Mouse (Mus musculus) megakaryocyte, embryonic 14.5 days (primary cell): ENCODE measurements at regions not wholly inside any gene's neighbourhood (a gene's known extent, or its start where the extent isn't known, plus 50 kb on each side); places are given as distances from the start of the nearest gene placed in this dataset.

ENCODE experiments used
- H3K27me3 ChIP-seq: replicated peaks from 2 replicates; pipeline ENCODE3; 2012; ENCODE audit warnings: inconsistent platforms
- H3K36me3 ChIP-seq: replicated peaks from 2 replicates; pipeline ENCODE3; 2012; ENCODE audit warnings: low read length, inconsistent platforms, mixed read lengths
- H3K4me1 ChIP-seq: 2 replicates; pipeline ENCODE4 v1.6.1; 2012; ENCODE audit warnings: inconsistent platforms
- H3K4me3 ChIP-seq: replicated peaks from 2 replicates; pipeline ENCODE3; 2012; ENCODE audit warnings: moderate library complexity, mild to moderate bottlenecking, inconsistent platforms
- H3K9me3 ChIP-seq: 2 replicates; pipeline ENCODE4 v1.6.1; 2012; ENCODE audit warnings: inconsistent platforms
- FLI1 ChIP-seq: IDR thresholded peaks from 2 replicates; pipeline ENCODE4 v1.6.1; 2012; ENCODE audit warnings: low read length, inconsistent platforms, mixed read lengths
- GATA1 ChIP-seq: IDR thresholded peaks from 3 replicates; pipeline ENCODE4 v1.6.1; 2012; ENCODE audit warnings: mixed read lengths, low read length, inconsistent platforms, borderline replicate concordance

DNA sequence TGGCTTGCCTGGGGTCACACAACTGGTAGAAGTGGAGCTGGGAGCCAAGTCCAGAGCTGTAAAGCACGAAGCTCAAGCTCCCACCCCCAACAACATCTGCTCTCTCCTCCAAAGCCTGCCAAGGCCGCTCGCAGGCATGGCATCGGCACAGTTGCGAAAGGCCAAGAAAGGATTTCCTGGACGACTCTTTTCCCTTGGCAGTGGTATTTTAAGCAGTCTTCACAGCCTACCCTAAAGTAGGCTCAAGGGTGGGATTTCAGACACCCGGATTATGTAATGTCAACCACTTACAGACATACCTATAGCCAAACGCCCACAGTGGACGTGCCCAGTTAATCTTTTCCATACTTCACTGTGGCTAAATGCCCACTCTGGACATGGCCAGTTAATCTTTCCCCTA is 162.6 kb downstream of the Inhbb start:
- Histone ChIP-seq H3K4me1 (no peaks in the 10 kb centered on the region), H3K27me3 (no peaks in the 10 kb centered on the region), H3K4me3 (no peak overlapping the region), H3K9me3 (peaks cover 74% of the 10 kb centered on the region), H3K36me3 (no peaks in the 10 kb centered on the region)
- TF ChIP-seq GATA1 (no peak), FLI1 (no peak)

- Histone ChIP-seq H3K4me3 (no peak overlapping the region), H3K27me3 (no peaks in the 10 kb centered on the region), H3K36me3 (no peaks in the 10 kb centered on the region), H3K9me3 (peaks cover 63% of the 10 kb centered on the region), H3K4me1 (no peaks in the 10 kb centered on the region)
- TF ChIP-seq FLI1: no peak
- no peak for TF ChIP-seq GATA1
Measured at GRCm38 (mm10) chr1:119256769-119257168, 165.3 kb downstream of the Inhbb start.

- TF ChIP-seq FLI1: no peak
- H3K9me3 ChIP-seq: peaks cover 62% of the 10 kb centered on the region
Measured at GRCm38 (mm10) chr1:119256097-119256473, 166.0 kb downstream of the Inhbb start.

GRCm38 (mm10) chr1:119255386-119256096 is 166.5 kb downstream of the Inhbb start:
- Histone ChIP-seq H3K27me3 (no peaks in the 10 kb centered on the region), H3K4me3 (no peak overlapping the region), H3K9me3 (peaks cover 60% of the 10 kb centered on the region), H3K36me3 (no peaks in the 10 kb centered on the region), H3K4me1 (no peaks in the 10 kb centered on the region)
- TF ChIP-seq GATA1 (no peak), FLI1 (no peak)

More at GRCm38 (mm10) chr1:119256097-119256473, 166.0 kb downstream of the Inhbb start:
- Histone ChIP-seq H3K27me3 (no peaks in the 10 kb centered on the region), H3K4me1 (no peaks in the 10 kb centered on the region), H3K36me3 (no peaks in the 10 kb centered on the region), H3K4me3 (no peak overlapping the region)

DNA sequence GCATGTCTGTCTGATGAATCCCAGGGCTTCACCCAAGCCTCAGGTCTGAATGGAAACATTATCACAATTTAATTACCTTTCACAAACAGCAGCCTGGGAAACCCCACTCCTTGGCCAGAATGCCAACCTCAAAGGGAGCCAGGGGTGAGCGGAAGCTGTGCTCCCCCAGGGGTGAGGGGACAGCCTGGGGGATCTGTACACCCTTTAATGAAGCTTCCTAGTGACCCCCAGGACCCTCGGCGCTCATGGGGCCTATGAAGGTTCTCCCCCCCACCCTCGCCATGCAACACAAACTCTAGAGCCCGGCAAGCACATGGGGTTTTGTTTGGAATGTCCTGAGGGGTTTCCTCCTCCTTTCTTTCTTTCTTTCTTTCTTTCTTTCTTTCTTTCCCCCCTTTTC is 167.1 kb downstream of the Inhbb start:
- Histone ChIP-seq H3K27me3 (no peaks in the 10 kb centered on the region), H3K9me3 (peaks cover 54% of the 10 kb centered on the region), H3K4me3 (no peak overlapping the region), H3K36me3 (no peaks in the 10 kb centered on the region), H3K4me1 (no peaks in the 10 kb centered on the region)
- TF ChIP-seq FLI1: no peak
- no peak for TF ChIP-seq GATA1

GRCm38 (mm10) chr1:119253371-119253851 is 168.6 kb downstream of the Inhbb start:
- no peak for TF ChIP-seq GATA1
- no peak for TF ChIP-seq FLI1
- Histone ChIP-seq H3K4me1 (no peaks in the 10 kb centered on the region), H3K36me3 (no peaks in the 10 kb centered on the region), H3K27me3 (no peaks in the 10 kb centered on the region), H3K4me3 (no peak overlapping the region), H3K9me3 (peaks cover 46% of the 10 kb centered on the region)

DNA sequence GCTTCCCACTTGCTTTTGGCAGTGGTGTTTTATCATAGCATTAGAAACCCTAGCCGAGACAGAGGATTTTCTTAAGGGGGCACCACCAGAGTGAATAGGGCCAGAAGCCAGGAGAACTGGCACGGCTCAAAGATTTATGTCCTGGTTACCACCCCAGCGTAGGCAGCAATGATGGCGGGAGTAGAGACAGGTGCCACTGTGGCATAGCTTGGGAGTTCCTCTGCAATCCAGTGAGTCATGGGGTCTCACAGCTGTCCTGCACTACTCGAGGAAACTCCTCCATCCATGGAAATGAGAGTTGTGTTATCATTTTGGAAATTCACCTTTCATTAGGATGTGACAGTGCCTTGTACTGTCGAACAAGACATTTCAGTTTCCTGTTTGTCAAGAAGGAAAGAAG is 169.6 kb downstream of the Inhbb start:
- peaks cover 41% of the 10 kb centered on the region for H3K9me3 ChIP-seq
- no peaks in the 10 kb centered on the region for H3K4me1 ChIP-seq
- TF ChIP-seq GATA1 (no peak), FLI1 (no peak)
- H3K4me3 ChIP-seq: no peak overlapping the region
- no peaks in the 10 kb centered on the region for H3K36me3 ChIP-seq
- H3K27me3 ChIP-seq: no peaks in the 10 kb centered on the region

DNA sequence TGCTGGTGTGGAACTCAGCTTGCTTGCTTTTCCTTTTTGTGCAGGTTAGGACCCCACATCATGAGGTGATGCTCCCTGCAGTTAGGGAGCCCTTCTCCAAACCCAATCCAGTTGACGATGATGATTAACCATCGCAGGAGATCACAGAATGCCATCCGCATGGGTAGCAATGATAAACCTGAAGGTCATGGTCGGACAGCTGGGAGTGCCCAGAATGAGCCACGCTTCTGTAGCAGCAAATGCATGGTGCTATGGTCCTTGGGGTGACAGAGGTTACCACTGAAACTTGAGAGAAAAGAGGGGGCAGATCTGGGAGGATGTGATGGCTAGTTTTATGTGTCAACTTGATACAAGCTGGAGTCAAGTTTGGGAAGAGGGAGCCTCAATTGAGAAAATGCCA is 170.3 kb downstream of the Inhbb start:
- Histone ChIP-seq H3K4me1 (no peaks in the 10 kb centered on the region), H3K27me3 (no peaks in the 10 kb centered on the region), H3K4me3 (no peak overlapping the region), H3K36me3 (no peaks in the 10 kb centered on the region), H3K9me3 (peaks cover 39% of the 10 kb centered on the region)
- TF ChIP-seq GATA1: no peak
- no peak for TF ChIP-seq FLI1

GRCm38 (mm10) chr1:119248776-119249495 is 173.1 kb downstream of the Inhbb start:
- Histone ChIP-seq H3K4me1 (no peaks in the 10 kb centered on the region), H3K36me3 (no peaks in the 10 kb centered on the region), H3K4me3 (no peak overlapping the region), H3K27me3 (no peaks in the 10 kb centered on the region), H3K9me3 (peaks cover 18% of the 10 kb centered on the region)
- TF ChIP-seq GATA1 (no peak), FLI1 (no peak)

GRCm38 (mm10) chr1:119247117-119247516 is 174.9 kb downstream of the Inhbb start:
- H3K4me3 ChIP-seq: no peak overlapping the region
- H3K9me3 ChIP-seq: peaks cover 13% of the 10 kb centered on the region
- no peaks in the 10 kb centered on the region for H3K27me3 ChIP-seq
- TF ChIP-seq GATA1 (no peak), FLI1 (no peak)
- no peaks in the 10 kb centered on the region for H3K36me3 ChIP-seq
- H3K4me1 ChIP-seq: no peaks in the 10 kb centered on the region
